Mouse (Mus musculus) mouse embryonic stem cell (cell line): ENCODE data around the gene Kdf1.

ENCODE experiments used
- in situ Hi-C, 2 experiments: fragments of 300-500 bp; cut with MboI; formaldehyde crosslinking; loops; 1 replicate in 1 of 2; 3 replicates in 1 of 2; pipeline ENCODE4 v1.14.3; 2019 to 2020; ENCODE audit warnings: low sequenced_read_pairs in 2 of 2, low pct_unique_long_range_greater_than_20kb in 1 of 2, mixed read lengths in 1 of 2; ENCODE audit not compliant: unreplicated experiment in 1 of 2

Kdf1 gene

DNA sequence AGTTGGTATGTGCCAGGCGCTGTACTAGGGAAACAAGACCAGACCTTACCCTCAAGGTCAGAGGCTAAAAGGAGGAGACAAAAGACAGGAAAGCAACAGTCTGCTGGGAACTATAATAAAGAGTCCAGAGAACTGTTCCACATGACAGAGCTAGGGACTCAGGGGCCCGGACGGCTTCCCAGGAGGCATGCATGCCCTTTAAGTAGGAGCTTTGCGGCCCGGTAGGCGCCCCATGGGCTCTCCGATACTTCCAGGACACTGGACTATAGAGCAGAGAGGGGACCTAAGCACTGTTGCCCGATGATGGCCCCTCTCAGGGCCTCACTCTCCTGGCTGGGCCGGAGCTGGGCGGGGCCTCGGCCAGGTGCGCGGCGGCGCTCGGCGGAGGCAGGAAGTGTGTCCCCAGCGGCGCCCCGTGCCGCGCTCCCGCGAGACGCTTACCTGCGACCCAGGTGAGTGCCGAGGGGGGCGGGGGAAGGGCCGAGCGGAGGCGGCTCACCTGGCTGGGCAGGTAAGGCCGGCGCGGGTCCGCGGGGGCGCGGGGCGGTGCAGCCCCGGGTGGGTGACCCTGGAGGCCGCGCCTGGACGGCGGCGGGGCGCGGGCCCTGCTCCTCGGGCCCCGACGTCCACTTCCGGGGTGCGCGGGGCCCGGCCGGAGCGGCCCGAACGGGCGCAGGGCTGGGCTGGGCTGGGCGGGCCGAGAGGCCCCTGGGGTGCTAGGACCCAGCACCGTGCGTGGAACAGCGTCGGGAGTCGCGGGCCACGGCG is at the start of gene Kdf1:
Gene Kdf1 (plus strand): TSS at position 363 of the 768 bp plus-strand sequence.
- in situ Hi-C loops, result no loop called here

DNA sequence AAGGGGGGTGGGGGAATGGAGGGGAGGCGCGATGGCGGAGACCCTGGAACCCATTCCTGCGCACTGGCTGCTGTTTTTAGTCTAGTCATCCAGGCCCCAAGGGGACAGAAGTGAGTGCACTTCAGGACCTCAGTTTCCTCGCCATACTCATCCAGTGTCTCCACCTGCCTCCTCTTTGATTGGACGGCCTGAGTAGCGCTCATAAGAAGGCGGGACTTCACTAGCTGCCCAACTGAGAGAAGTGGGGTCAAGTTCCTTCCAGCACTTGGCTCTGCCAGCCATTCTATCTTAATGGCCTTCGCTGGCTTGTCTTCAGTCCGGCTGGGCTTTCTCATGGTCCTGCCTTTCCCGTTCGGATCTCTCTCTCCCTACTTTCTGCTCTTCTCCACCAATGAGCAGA is 49.6 kb upstream of the Kdf1 start:
- in situ Hi-C loops, result no loop called here

DNA sequence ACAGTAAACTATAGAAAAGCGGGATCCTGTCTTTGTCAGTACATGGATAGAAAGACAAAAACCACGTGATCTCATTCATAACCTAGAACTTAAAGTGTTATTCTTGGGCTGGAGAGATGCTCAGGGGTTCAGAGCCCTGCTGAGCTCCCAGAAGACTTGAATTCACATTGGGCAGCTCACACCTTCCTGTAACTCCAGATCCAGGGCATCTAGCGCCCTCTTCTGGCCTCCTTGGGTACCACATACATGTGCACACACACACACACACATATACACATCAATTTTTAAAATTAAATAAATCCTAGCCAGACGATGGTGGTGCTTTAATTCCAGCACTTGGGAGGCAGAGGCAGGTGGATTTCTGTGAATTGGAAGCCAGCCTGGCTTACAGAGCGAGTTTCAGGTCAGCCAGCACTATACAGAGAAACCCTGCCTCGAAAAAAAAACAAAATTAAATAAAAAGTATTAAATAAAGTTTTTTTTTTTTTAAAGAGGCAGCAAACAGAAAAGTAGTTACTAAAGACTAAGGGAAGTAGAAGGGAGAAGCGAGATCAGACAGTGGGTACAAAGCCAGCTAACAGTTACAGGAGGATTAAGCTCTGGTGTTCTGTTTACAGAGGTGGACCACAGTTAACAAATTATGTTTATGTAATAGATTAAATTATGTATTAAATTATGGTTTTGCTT is 47.5 kb upstream of the Kdf1 start:
- in situ Hi-C loops, result no loop called here

DNA sequence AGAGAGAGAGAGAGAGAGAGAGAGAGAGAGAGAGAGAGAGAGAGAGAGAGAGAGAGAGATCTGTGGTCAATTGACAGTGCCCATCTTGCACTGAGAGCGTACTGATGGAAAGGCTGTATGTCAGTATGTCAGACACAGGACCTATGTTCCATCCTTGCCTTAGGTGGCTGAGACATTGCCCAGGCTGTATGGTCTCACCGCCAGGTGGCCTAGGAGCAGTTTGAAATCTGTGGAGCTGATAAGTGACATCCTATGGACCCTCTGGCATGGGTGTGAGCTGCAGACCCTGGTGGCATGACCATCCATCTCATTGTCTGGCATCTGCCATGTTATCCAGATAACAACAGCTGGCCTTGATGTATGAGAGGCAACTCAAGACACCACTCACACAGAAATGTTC is 44.9 kb upstream of the Kdf1 start:
- in situ Hi-C loops, result no loop called here

DNA sequence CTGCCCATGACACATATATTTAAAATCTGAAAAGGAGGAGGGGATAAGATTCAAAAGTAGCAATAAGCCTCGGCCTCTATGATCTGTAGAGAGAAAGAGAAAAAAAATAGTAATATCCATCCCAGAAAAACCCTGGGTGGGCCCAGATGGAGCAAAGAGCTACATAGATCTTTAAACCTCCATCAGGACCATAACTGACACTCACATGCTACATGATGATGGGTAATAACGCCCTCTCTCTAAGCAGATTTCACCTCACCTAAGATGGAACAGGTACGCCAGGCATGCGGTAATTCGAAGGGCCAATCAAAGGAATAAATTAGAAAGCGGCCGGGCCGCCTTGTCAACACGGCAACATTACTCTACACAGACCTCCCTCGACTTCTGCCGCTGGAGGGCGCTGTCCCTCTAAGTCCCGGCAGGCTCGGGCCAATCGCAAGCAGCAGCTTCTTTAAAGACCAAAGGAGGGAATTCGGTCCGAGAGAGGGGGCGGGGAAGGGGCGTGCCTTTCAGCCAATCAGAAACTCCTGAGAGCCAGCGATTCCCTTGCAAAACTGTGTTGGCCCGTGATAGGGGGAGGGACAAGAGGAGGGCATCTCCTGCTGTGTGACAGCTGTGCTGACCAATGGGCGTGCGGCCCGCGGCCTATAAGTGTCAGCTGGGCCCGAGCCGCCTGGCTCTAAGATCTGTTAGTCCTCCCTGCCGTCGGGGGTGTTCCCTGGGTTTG is 39.1 kb upstream of the Kdf1 start, which contains the start of gene Tent5b:
Gene Tent5b (plus strand): TSS at position 675 of the 727 bp plus-strand sequence.
- in situ Hi-C loops, result no loop called here

DNA sequence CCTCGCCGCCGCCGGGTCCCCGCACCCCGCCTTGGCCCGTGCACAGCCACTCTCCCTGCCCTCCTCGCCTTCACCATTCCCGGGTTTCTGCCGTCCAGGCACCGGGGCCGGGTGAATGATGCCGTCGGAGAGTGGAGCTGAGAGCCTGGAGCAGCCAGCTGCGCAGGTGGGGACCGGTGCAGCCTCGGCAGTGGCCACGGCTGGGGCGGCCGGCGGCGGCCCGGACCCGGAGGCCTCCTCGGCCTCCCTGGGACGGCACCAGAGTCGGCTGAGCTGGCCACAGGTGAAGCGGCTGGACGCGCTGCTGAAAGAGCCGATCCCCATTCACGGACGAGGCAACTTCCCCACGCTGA is 38.6 kb upstream of the Kdf1 start:
- in situ Hi-C loops, result no loop called here

DNA sequence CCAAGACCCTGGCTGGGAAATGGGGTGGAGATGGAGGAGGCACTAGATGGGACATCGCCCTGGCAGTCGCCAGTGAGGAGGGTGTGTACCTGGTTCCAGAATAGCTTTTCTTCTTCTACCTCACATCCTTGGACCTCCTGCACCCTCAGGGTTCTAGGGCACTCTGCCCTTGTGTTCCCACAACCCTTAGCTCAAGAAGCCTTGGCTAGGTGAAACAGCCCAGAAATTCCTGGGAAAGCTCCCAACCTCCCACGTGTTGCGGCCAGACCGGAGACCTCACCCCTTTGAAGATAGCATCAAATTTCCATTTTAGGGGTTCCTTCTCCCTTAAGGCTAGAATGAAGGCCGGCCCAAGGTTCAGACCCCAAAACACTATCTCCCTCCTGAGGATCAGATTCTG is 38.0 kb upstream of the Kdf1 start:
- in situ Hi-C loops, result no loop called here

DNA sequence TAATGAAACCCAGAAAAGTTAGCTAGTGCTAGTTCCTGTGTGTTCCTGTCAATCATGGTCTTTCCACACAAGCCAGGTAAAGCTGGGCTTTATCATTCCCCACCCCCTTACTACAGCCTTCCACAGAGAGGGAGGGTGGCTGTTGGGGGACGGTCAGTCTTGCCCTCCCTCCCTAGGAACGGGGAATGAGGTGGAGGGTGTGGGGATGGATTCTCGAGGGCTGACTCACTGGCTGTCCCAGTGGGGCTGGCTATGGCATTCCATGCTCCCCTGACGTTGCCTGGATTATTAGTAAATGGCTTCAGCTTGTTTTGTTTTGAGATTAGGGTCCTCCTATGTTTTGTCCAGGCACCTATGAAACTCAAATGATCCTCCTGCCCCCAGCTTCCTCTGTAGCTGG is 37.3 kb upstream of the Kdf1 start:
- in situ Hi-C loops, result no loop called here

DNA sequence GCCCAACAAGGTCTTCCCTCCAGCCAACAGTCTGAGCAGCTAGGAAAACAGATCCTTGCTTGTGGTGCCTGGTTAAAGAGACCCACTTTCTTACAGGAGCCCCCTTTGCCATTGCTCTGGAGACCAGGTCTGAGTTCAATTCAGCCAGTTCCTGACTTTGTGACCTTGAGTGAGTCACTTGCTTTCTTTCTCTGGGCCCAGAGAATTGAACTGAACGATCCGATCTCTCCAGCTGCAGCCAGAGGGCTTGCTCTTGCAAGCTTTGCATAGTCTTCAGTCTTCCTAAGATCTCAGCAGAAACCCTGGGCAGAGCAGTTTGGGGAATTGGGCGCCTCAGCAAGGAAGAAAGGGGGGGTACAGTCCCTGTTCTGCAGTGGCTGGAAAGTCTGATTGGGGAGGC is 36.3 kb upstream of the Kdf1 start:
- in situ Hi-C loops, result no loop called here

DNA sequence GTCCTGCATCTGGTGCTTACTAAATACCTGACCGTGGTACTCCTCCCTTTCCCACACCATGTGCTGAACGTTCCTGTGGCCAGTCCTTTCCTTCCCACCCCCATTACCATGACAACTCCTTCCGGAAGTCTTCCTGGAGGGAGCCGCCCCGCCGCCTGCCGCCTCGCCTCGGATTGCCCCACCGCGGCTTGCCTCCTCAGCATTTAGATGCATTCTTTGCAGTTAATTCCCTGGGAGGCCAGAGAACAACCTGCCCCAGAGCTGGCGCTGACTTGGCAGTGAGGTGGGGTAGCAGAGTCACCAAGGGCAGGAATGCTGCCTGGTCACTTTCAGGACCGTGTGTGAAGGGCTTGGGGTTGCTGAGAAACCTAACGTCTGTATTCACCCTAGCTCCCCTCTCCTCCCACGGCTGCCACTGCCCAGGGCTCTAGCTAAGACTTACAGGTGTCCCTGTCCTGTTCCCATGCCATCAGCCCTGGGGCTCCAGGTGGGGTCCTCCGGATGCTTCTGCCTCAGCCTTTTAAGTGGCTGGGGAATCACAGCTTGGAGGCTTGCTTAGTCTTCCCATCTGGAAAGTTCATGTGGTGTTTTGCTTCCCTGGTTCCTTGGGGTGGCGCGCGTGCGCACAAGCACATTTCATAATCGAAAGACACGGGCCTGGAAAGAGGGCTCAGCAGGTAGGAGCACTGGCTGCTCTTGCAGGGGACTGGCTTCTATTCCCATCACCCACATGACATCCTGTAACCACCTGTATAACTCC is 34.3 kb upstream of the Kdf1 start:
- in situ Hi-C loops, result no loop called here

DNA sequence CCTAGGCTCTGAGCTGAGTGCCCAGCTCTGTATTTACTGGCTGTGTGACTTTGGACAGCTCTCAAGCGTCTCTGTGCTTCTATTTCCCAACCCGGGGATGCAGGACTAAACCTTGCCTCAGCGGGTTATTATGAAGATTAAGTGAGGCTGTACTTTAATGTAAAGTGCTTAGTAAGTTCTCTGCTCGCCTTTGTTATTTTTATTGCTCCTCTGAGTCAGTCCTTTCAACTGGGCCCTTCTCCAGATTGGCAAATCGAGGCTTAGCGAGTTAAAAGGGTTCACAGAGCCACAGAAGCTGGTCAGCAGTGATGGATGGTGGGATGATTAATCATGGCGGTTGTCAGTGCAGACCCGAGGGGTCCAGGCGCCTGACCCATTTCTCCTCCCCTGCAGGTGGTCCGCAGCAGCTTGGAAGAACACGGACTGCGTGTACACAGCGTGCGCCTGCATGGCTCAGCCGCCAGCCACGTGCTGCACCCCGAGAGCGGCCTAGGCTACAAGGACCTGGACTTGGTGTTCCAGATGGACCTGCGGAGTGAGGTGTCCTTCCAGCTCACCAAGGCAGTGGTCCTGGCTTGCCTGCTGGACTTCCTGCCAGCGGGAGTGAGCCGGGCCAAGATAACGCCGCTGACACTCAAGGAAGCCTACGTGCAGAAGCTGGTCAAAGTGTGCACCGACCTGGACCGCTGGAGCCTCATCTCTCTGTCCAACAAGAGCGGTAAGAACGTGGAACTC is 32.9 kb upstream of the Kdf1 start:
- in situ Hi-C loops, result no loop called here

DNA sequence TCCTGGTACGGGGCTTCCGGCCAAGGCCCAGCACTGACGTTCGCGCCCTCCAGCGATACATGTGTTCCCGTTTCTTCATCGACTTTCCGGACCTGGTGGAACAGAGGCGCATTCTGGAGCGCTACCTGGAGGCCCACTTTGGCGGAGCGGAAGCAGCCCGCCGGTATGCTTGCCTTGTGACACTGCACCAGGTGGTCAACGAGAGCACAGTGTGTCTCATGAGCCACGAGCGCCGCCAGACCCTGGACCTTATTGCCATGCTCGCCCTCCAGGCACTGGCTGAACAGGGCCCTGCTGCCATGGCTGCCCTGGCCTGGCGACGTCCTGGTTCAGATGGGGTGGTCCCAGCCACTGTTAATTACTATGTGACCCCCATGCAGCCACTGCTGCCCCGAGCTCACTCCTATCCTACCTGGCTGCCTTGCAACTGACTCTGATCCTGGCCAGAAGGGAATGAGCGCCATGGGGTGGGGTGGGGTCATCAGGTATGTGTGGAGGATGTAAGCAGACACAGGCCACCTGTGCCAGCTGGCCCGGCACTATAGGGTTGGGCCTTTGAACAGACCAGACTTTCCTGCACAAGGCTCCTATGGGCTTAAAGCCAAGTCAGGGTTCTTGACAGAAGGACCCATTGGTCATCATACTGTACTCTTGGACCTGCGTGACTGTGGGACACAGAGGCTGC is 31.9 kb upstream of the Kdf1 start:
- in situ Hi-C loops, result no loop called here

DNA sequence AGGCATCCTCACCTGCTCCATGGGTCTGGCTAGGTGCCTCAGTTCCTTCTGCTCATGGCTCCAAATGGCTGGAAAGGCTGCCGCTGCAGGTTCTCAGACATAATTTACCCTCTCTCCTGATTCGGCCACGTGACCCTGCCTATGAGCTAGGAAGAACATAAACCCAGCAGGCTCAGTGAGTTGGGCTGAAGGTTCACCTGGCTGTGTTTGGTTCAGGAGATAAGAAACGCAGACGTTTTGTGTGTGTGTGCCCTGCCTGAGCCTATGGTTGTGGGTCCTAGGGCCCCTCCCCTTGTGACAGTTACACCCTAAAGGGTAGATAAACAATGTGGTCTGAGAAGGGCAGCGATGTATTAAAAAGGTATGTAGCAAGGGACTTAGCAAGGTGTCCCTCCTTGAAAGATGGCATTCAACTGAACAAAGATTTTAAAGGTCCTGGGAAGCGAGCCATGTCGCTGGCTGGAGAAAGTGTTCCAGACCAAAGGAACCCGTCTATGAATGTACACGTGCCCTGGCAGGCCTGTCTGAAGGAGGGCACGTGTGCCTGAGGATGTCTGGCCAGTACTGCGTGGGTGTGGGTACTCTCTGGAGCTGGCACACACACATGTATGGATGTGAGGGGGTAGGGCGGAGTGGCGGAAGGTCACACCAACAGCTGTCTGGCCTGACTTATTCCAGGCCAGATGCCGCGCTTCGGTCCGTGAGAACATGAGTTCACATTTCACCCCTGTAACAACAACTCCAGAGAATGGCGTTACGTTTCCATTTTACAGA is 30.0 kb upstream of the Kdf1 start:
- in situ Hi-C loops, result no loop called here

DNA sequence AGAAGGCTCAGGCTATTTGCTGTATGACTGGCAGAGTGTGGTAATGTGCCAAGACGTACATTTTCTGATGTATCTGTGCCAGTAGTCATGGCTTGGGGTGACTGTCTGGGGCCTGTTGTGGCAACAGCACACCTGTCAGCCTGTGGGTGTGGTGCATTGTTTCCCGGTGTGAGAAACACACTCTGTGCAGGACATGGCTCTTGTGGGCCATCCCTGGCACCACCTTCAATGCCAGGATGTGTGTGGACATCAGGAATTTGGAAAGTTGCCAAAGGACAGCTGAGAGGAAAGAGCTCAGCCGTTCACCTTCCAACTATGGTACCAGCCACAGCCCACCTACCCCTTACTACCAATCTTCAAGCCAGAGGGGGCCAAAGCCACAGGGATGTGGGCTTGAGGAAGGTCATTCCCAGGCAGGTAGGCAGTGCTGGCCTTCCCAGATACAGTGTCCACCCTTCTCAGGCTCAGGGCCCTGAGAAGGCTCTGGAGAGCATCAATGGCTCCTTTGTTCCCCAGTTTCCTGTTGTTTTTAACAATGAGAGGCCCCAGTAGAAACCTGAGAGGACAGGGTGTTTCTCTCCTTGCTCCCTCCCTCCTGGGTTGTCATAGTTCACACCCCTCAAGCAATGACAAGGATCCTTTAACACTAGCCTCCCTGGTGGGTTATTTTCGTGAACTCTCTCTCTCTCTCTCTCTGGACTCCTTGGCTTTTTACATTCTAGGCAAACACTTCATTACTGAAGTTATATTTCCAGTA is 29.1 kb upstream of the Kdf1 start:
- in situ Hi-C loops, result no loop called here

DNA sequence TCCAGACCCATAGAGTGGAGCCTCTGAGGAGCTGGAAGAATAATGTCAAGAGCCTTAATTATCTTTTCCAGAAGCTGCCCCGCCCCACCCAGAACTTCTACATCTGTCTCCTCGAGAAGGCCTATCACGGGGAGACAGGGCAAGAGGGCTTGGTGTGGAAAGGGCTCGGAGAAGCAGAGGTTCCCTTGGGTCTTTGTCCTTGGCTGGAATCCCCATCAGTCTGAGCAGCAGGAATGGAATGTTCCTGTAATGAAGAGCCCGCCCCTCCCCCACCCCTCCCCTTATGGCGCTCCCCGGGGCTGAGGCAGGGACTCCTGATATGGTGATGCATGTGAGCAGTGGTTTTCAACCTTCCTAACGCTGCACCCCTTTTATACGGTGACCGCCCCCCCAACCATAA is 27.0 kb upstream of the Kdf1 start:
- in situ Hi-C loops, result no loop called here

DNA sequence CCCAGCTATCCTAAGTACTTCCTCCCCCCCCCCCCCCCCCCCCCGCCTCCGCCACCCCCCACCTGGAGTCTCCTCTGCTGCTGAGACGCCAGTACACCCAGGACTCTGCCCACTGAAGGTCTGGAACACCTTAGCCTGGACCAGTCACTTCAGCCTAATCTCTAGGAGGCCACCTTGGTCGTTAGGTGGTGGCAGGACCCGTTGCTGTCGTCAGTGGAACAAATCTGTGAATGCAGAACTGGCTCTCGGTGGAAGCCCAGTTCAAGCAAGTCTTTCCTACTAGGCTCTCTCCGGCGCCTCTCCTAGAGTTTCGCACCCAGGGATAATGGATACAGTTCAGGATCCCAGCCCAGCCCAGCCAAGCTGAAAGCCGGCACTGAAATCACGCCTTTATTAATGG is 24.9 kb upstream of the Kdf1 start:
- in situ Hi-C loops, result no loop called here
